Mouse (Mus musculus) embryonic facial prominence, embryonic 11.5 days (tissue): ENCODE results near the gene Cep170. TPM values are rescaled to one million over a fixed set of nuclear protein-coding genes. Genes with fewer than 3 reads are reported as not detected.

Source experiments
- ATAC-seq: fragments of 200-750 bp; cut with Nextera tagmentation; replicated peaks from 2 replicates; pipeline ENCODE4 v1.8.0; 2017; ENCODE audit warnings: low read depth; ENCODE audit not compliant: insufficient number of reproducible peaks, low FRiP score, low TSS enrichment
- DNase-seq: peaks from one replicate; pipeline ENCODE4 v3.0.0-alpha.2; 2015; ENCODE audit warnings: low spot score
- H3K27ac ChIP-seq: fragments of 300-500 bp; sonication (generic); replicated peaks from 2 replicates; pipeline ENCODE4 v1.5.1; 2014; ENCODE audit warnings: mild to moderate bottlenecking, low read depth, low read length, control low read depth
- H3K27me3 ChIP-seq: fragments of 300-500 bp; sonication (generic); 2 replicates; pipeline ENCODE4 v1.6.1; 2014; ENCODE audit warnings: mild to moderate bottlenecking, low read length, moderate library complexity, mixed read lengths; ENCODE audit not compliant: control insufficient read depth, insufficient read depth
- H3K36me3 ChIP-seq: fragments of 300-500 bp; sonication (generic); replicated peaks from 2 replicates; pipeline ENCODE4 v1.6.1; 2014; ENCODE audit warnings: low read depth, mild to moderate bottlenecking, low read length, moderate library complexity, mixed read lengths; ENCODE audit not compliant: control insufficient read depth, insufficient read depth
- H3K4me1 ChIP-seq: fragments of 300-500 bp; sonication (generic); 2 replicates; pipeline ENCODE4 v1.6.1; 2014; ENCODE audit warnings: low read length, mixed read lengths; ENCODE audit not compliant: control insufficient read depth, insufficient read depth
- H3K4me2 ChIP-seq: fragments of 300-500 bp; sonication (generic); 2 replicates; pipeline ENCODE4 v1.6.1; 2014; ENCODE audit warnings: low read depth, mild to moderate bottlenecking, control low read depth, low read length, moderate library complexity
- H3K4me3 ChIP-seq: fragments of 300-500 bp; sonication (generic); 2 replicates; pipeline ENCODE4 v1.5.1; 2014; ENCODE audit warnings: low read depth, low read length, control low read depth
- H3K9ac ChIP-seq: fragments of 300-500 bp; sonication (generic); replicated peaks from 2 replicates; pipeline ENCODE4 v1.6.1; 2014; ENCODE audit warnings: mild to moderate bottlenecking, control low read depth, low read length
- H3K9me3 ChIP-seq: fragments of 300-500 bp; sonication (generic); replicated peaks from 2 replicates; pipeline ENCODE4 v1.6.1; 2016; ENCODE audit warnings: mild to moderate bottlenecking, low read length, inconsistent platforms, mixed read lengths; ENCODE audit not compliant: control insufficient read depth
- WGBS: fragments of 180-500 bp; shearing (Covaris S2); extraction: QIAGEN DNeasy Blood & Tissue Kit; methylation state at CpG from one replicate; pipeline ENCODE4 v1.1.7; 2014; 5-methylcytosine and 5-hydroxymethylcytosine counted together
- polyA plus RNA-seq: library from polyadenylated mRNA; unstranded; fragments of >200 nt; fragmentation: Nextera tagmentation; extraction: Ambion mirVana; gene quantifications from 2 replicates; pipeline ENCODE4 v1.2.1, GENCODE M21; 2014

The Cep170 gene
- polyA plus RNA-seq, 1 experiment from 2014 or later: 50.5 TPM

DNA sequence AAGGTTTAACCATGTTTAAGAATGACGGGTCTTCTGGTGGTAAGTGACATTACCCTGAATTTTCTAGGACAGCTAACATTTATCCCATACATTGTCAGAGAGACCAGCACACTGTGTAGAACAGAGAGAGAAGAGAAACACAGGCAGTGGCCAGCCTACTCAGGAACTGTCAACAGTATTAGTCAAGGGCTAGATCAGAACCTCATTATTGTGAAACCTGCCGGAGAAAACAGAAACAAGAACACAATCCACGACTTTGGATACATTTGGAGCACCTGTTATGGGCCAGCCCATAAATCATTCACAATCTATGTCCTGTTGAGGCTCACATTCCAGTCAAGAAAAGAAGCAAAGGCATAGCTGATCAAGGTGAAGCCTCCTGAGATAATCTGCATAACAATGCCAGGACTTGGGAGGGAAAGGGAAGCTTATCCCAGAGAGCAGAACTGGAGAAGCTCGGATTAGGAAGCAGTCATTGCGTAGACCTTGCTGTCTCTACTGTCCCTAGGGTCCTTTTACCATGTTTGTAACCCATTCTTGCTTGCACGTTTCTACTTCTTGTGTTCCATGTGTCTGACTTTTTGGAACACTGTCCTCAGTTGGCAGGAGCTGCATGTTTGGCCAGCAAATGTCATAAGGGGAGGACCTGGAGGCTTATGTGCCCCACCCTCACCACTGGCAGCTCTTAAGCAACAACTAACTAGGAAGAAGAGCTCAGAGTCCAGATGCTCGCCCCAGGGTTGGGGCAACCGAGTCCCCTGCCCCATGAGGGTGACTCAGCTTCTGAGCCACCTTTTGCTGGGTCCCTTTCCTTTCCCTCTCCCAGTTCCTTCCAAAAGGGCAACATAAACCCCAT is 89.8 kb downstream of the Cep170 start:
- DNase-seq (no peak), ATAC-seq (no peak)
- no peak overlapping the region for H3K27ac ChIP-seq
- no peak overlapping the region for H3K4me3 ChIP-seq
- WGBS: 77% methylated on average over 8 of the region's 8 CpGs
- no peak overlapping the region for H3K4me2 ChIP-seq
- no peaks in the 10 kb centered on the region for H3K36me3 ChIP-seq
- no peaks in the 10 kb centered on the region for H3K27me3 ChIP-seq
- H3K4me1 ChIP-seq: no peaks in the 10 kb centered on the region
- H3K9me3 ChIP-seq: no peaks in the 10 kb centered on the region
- H3K9ac ChIP-seq: no peak overlapping the region

DNA sequence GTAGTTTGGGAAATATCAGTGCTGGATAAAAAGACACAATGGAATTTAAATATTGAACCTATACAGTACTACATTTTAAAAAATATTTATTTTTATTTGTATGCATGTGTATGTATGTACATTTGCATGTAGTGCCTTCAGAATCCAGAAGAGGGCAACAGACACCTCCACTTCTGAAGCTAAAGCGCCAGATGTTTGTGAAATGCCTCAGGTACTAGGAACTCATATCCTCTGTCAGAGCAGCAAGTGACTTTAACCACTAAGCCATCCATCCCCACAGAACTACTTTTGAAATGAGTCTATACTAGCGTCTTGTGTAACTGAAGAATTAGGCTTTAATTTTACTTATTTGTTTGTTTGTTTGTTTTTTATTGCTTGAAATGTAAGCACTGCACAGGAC is 101.4 kb downstream of the Cep170 start:
- H3K9me3 ChIP-seq: no peaks in the 10 kb centered on the region
- no peak overlapping the region for H3K4me2 ChIP-seq
- H3K27ac ChIP-seq: no peak overlapping the region
- H3K9ac ChIP-seq: no peak overlapping the region
- 45% methylated on average over 2 of the region's 2 CpGs for WGBS
- no peaks in the 10 kb centered on the region for H3K27me3 ChIP-seq
- no peaks in the 10 kb centered on the region for H3K36me3 ChIP-seq
- H3K4me1 ChIP-seq: no peaks in the 10 kb centered on the region
- no peak overlapping the region for H3K4me3 ChIP-seq
- DNase-seq: peak; percentile 74
- ATAC-seq: no peak

DNA sequence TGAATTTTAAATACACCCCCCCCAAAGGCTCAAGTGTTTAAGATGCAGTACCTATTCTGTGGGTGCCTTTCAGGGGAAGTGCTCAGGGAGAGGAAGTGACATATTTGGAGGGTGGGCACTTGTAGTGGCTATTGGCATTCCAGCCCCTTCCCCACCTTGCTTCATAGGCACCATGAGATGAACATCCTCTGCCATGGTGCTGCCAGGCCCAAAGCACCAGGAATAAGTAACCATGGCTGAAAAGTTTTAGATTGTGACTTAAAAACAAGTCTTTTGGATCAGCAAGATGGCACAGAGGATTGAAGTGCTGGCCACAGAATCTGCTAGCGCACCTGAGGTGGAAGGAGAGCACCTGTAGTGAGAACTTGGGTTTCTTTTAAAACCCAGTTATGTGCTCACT is 113.6 kb downstream of the Cep170 start:
- WGBS: 96% methylated on average over 1 of the region's 1 CpGs
- Histone ChIP-seq H3K36me3 (no peaks in the 10 kb centered on the region), H3K27me3 (no peaks in the 10 kb centered on the region), H3K4me1 (no peaks in the 10 kb centered on the region), H3K9ac (no peak overlapping the region), H3K27ac (no peak overlapping the region), H3K9me3 (no peaks in the 10 kb centered on the region), H3K4me2 (no peak overlapping the region), H3K4me3 (no peak overlapping the region)
- no peak for ATAC-seq
- no peak for DNase-seq

DNA sequence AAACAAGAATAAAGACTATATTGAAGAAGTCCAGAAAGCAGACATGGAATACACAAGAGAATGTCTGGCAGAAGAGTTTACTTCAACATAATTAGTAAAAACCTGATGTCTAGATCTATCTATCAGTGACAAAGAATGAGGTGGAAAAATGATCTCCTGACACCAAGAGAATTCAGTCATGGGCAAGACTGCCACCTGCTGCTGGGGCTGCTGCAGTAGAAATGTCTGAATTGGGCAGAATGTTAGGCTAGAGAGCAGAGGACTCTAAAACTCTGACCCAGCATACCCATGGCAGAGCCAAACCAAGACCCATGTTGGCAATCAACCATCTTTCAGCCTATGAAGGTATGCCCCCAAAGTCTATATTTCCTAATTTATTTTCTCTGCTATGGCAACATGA is 114.1 kb downstream of the Cep170 start:
- H3K4me3 ChIP-seq: no peak overlapping the region
- H3K4me1 ChIP-seq: no peaks in the 10 kb centered on the region
- no peaks in the 10 kb centered on the region for H3K9me3 ChIP-seq
- ATAC-seq (no peak), DNase-seq (no peak)
- no peak overlapping the region for H3K9ac ChIP-seq
- H3K27me3 ChIP-seq: no peaks in the 10 kb centered on the region
- H3K4me2 ChIP-seq: no peak overlapping the region
- no peak overlapping the region for H3K27ac ChIP-seq
- no peaks in the 10 kb centered on the region for H3K36me3 ChIP-seq

DNA sequence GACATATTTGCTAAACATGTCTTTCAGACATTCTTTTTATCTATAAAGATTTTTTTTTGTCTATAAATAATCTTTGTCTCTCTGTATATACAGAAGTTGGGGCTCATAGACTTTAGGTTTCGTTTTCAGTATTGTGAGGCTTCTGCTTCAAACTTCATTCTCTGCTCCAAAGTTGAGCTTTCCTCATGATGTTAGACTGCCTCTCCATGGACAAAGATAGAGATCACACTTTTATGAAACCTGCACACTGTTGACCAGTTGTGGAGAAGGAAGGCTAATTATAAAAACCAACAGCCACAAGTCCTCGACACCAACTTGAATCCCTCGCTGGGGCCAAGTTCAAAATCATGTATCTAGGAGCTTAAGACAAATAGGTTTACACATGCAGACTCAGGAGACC is 115.2 kb downstream of the Cep170 start:
- no peak overlapping the region for H3K4me3 ChIP-seq
- H3K9me3 ChIP-seq: no peaks in the 10 kb centered on the region
- no peak overlapping the region for H3K9ac ChIP-seq
- ATAC-seq (no peak), DNase-seq (no peak)
- no peak overlapping the region for H3K27ac ChIP-seq
- no peaks in the 10 kb centered on the region for H3K4me1 ChIP-seq
- no peak overlapping the region for H3K4me2 ChIP-seq
- H3K36me3 ChIP-seq: no peaks in the 10 kb centered on the region
- 84% methylated on average over 3 of the region's 3 CpGs for WGBS
- no peaks in the 10 kb centered on the region for H3K27me3 ChIP-seq

DNA sequence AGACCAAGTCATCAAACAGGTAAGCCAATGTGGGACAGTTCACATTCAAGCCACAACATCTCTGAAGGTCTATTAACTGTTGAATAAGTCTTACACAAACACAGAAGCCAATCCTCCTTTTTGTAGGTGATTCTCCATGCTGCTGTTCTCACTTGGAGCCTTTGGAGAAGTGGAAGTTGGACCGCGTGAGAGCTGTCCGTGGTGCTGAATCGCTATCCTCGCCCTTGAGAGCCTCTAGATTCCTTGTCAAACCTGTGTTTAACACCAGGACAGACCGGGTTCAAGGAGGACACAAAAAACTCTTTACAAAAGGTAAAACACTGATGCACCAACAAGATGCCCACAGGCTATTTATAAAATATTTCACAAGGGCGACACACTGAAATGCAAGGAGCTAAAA is 116.8 kb downstream of the Cep170 start:
- Histone ChIP-seq H3K27me3 (no peaks in the 10 kb centered on the region), H3K4me1 (no peaks in the 10 kb centered on the region), H3K36me3 (no peaks in the 10 kb centered on the region), H3K4me3 (no peak overlapping the region), H3K4me2 (no peak overlapping the region), H3K9ac (no peak overlapping the region), H3K27ac (no peak overlapping the region), H3K9me3 (no peaks in the 10 kb centered on the region)
- no peak for ATAC-seq
- DNase-seq: peak; percentile 84
- 17% methylated on average over 7 of the region's 7 CpGs for WGBS

DNA sequence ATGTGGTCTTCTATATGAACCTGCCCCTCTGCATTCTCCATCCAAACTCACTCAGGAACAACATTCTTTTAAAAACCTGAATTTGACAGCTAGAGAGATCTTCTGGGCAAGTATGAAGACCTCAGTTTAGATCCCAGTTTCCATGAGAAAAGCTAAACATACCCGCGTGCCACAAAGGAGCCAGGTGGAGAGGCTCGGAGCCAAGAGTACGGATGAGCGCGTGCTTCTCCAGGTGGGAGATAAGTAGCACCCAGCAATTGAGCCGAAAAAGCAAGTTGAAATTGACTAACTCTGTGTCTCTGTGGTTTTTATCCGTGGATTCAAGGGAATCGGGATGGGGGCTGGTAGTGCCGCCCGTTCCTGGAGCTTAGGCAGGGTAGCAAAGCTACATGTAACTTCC is 122.8 kb downstream of the Cep170 start:
- Histone ChIP-seq H3K4me2 (no peak overlapping the region), H3K9me3 (no peaks in the 10 kb centered on the region), H3K4me3 (no peak overlapping the region), H3K36me3 (no peaks in the 10 kb centered on the region), H3K27ac (no peak overlapping the region), H3K27me3 (no peaks in the 10 kb centered on the region), H3K4me1 (no peaks in the 10 kb centered on the region), H3K9ac (no peak overlapping the region)
- ATAC-seq (no peak), DNase-seq (no peak)
- WGBS: 93% methylated on average over 11 of the region's 11 CpGs

DNA sequence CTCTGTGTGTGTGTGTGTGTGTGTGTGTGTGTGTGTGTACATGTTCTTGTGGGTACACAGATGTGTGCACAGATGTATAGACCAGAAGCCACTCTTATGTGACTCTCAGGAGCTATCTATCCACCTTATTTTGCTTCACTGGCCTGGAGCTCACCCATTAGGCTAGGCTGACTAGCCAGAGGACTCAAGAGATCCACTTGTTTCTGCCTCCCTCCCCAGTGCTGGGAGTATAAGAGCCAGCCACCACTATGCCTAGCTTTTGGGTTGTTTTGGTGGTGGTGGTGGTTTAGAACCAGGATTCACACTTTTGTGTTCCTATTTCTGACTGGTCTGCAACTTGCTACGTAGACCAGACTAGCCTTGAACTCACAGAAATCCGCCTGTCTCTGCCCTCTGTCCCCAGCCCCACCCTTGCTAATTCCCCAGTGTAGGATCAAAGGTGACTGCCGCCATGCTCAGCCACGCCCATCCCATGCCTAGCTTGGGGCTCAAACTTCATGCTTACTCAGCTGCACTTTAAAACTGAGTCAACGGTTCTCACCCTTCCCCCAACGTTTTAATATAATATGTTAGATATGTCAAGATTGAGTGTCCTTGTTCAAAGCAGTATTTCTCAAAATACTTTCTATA is 125.5 kb downstream of the Cep170 start:
- H3K4me1 ChIP-seq: no peaks in the 10 kb centered on the region
- no peak for ATAC-seq

More for the DNA sequence above, 125.5 kb downstream of the Cep170 start:
- H3K9me3 ChIP-seq: no peaks in the 10 kb centered on the region
- 85% methylated on average over 6 of the region's 6 CpGs for whole genome bisulfite sequencing
- H3K36me3 ChIP-seq: no peaks in the 10 kb centered on the region
- H3K4me2 ChIP-seq: no peak overlapping the region
- no peak for DNase-seq
- no peak overlapping the region for H3K4me3 ChIP-seq
- H3K27me3 ChIP-seq: no peaks in the 10 kb centered on the region
- H3K27ac ChIP-seq: no peak overlapping the region
- H3K9ac ChIP-seq: no peak overlapping the region
